Mouse (Mus musculus): ENCODE results near the gene Twf2. TPM values are rescaled to one million over a fixed set of nuclear protein-coding genes. Genes with fewer than 3 reads are reported as not detected.

Twf2 gene
- polyA plus RNA-seq, 1 experiment from 2014 or later = 25.6 TPM

DNA sequence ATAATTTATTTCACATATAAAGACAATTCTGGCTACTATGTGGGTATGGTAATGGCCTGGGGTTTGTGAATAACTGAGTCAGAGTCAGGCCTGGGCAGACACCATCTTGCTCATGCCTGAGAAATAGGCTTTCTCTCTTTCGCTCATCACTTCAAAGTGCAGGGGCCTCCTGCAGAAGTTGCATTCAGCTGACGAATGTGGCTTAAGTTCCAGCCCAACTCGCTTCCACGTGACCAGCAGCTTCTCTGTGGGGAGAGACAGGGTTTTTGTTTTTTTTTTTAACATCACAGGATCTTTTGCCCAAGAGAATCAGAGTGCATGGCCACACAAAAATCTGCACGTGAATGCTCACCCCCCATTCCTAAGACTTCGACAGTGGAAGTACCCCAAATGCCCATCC lies 31.0 kb downstream of the Twf2 start:
- Histone ChIP-seq H3K27me3 (replicated peaks; ENCODE audit: control insufficient read depth, insufficient read depth, low read length) (no peaks in the 10 kb centered on the region), H3K4me2 (replicated peaks; ENCODE audit: low read depth) (no peak overlapping the region), H3K4me3 (ENCODE audit: low read depth, low read length) (no peak overlapping the region), H3K27ac (ENCODE audit: low read depth, low read length) (no peak overlapping the region), H3K36me3 (ENCODE audit: control insufficient read depth, insufficient read depth) (peaks cover 66% of the 10 kb centered on the region), H3K9ac (ENCODE audit: low read depth, low read length) (no peak overlapping the region), H3K9me3 (ENCODE audit: control insufficient read depth) (no peaks in the 10 kb centered on the region), H3K4me1 (replicated peaks; ENCODE audit: control insufficient read depth, insufficient read depth, low read length) (no peaks in the 10 kb centered on the region)
- no peak for TF ChIP-seq CTCF (IDR thresholded peaks at IDR 0.05; ENCODE audit: low read depth)
- no peak for ATAC-seq
- WGBS = 79% methylated on average over 6 of the region's 6 CpGs

DNA sequence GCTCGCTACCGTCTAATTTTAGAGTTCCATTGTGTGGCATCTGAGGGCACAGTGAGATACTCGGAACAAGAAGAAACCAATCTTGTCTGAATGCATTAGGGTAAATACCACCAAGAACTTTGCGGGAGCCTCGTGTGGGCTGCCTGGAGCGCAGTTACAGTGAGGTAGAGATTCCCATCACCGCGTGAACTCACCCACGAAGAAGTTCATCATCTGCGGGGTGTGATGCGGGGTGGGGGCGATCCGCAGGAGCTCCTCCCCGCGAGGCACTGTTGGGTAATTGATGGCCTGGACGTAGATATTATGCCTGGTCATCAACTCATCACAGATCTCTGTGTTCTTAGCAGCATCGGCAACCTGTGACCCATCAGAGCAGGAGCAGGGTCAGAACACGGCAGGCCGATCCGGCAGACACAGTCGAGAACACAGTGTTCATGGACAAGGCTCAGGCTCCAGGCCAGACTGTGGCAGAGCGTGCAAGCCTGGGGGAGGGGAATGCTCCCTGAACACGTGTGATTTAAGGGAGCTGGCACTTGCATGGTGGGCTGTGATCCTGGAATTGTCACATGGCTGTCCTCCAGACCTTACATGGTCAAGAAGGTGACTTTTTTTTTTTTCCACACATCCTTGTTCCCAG lies 32.4 kb downstream of the Twf2 start:
- H3K27ac ChIP-seq (ENCODE audit: low read depth, low read length) = no peak overlapping the region
- TF ChIP-seq CTCF (IDR thresholded peaks at IDR 0.05; ENCODE audit: low read depth) = no peak
- peaks cover 78% of the 10 kb centered on the region for H3K36me3 ChIP-seq (ENCODE audit: control insufficient read depth, insufficient read depth)
- H3K4me1 ChIP-seq (replicated peaks; ENCODE audit: control insufficient read depth, insufficient read depth, low read length) = no peaks in the 10 kb centered on the region
- H3K4me3 ChIP-seq (ENCODE audit: low read depth, low read length) = no peak overlapping the region
- ATAC-seq = no peak
- no peak overlapping the region for H3K4me2 ChIP-seq (replicated peaks; ENCODE audit: low read depth)
- no peaks in the 10 kb centered on the region for H3K27me3 ChIP-seq (replicated peaks; ENCODE audit: control insufficient read depth, insufficient read depth, low read length)
- H3K9me3 ChIP-seq (ENCODE audit: control insufficient read depth) = no peaks in the 10 kb centered on the region
- 90% methylated on average over 23 of the region's 23 CpGs for WGBS
- H3K9ac ChIP-seq (ENCODE audit: low read depth, low read length) = no peak overlapping the region

DNA sequence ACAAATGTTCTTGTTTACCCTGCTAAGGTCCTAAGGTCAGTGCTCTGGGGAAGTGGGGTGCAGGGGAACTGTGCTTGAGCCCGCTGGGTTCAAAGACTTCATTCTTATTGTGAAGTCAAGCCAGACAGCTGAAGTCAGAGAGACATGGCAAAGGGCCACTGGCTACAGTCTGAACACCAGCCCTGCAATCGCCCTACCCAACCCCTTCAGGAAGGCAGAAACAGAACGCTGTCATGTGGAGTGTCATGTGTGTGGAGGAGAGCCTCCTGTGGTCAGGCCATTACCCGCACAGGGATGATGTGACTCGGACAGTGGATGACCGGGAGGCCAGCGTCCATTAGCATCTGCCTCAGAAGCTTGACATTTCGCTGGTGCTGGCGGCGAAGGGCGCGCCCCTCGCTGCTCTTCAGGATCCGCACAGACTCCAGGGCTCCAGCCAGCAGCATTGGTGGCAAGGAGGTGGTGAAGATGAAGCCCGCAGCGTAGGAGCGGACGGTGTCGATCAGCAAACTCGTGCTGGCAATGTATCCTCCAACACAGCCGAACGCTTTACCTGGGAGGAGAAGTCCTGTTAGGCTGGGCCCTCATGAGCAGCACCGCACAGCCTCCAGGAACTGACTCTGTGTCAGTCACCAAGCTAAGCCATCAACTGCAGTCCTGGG lies 33.4 kb downstream of the Twf2 start:
- H3K4me2 ChIP-seq (replicated peaks; ENCODE audit: low read depth) = no peak overlapping the region
- WGBS = 90% methylated on average over 23 of the region's 23 CpGs
- H3K4me1 ChIP-seq (replicated peaks; ENCODE audit: control insufficient read depth, insufficient read depth, low read length) = no peaks in the 10 kb centered on the region
- ATAC-seq = no peak
- no peaks in the 10 kb centered on the region for H3K27me3 ChIP-seq (replicated peaks; ENCODE audit: control insufficient read depth, insufficient read depth, low read length)
- peaks cover 88% of the 10 kb centered on the region for H3K36me3 ChIP-seq (ENCODE audit: control insufficient read depth, insufficient read depth)
- H3K4me3 ChIP-seq (ENCODE audit: low read depth, low read length) = no peak overlapping the region
- no peaks in the 10 kb centered on the region for H3K9me3 ChIP-seq (ENCODE audit: control insufficient read depth)
- no peak overlapping the region for H3K27ac ChIP-seq (ENCODE audit: low read depth, low read length)
- H3K9ac ChIP-seq (ENCODE audit: low read depth, low read length) = 0 out of 2 replicates have a peak overlapping the region, but pooled peaks have one; percentile 17
- no peak for TF ChIP-seq CTCF (IDR thresholded peaks at IDR 0.05; ENCODE audit: low read depth)

DNA sequence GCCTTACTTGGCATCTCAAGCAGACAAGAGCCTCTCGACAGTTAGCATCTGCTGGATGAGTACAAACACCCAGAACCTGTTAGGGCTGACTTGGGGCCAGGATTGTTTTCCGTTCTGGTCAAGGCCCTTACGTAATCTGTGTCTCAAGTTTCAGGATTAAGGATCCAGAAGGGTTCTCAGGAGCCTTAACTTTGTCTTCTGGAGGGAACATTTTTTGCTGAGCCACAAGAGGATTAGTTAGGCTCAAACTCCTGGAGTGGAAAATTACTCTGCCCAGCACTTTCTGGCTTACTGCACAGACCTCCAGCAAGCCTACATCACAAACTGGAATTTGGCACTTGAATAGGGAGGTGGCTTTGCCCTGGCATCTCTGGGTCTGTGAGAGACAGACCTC lies 33.9 kb downstream of the Twf2 start:
- TF ChIP-seq CTCF (IDR thresholded peaks at IDR 0.05; ENCODE audit: low read depth) = no peak
- Histone ChIP-seq H3K36me3 (ENCODE audit: control insufficient read depth, insufficient read depth) (peaks cover 93% of the 10 kb centered on the region), H3K4me1 (replicated peaks; ENCODE audit: control insufficient read depth, insufficient read depth, low read length) (no peaks in the 10 kb centered on the region), H3K4me3 (ENCODE audit: low read depth, low read length) (no peak overlapping the region), H3K27me3 (replicated peaks; ENCODE audit: control insufficient read depth, insufficient read depth, low read length) (no peaks in the 10 kb centered on the region), H3K4me2 (replicated peaks; ENCODE audit: low read depth) (no peak overlapping the region), H3K9me3 (ENCODE audit: control insufficient read depth) (no peaks in the 10 kb centered on the region), H3K9ac (ENCODE audit: low read depth, low read length) (no peak overlapping the region), H3K27ac (ENCODE audit: low read depth, low read length) (no peak overlapping the region)
- WGBS = 74% methylated on average over 3 of the region's 3 CpGs
- ATAC-seq = no peak

DNA sequence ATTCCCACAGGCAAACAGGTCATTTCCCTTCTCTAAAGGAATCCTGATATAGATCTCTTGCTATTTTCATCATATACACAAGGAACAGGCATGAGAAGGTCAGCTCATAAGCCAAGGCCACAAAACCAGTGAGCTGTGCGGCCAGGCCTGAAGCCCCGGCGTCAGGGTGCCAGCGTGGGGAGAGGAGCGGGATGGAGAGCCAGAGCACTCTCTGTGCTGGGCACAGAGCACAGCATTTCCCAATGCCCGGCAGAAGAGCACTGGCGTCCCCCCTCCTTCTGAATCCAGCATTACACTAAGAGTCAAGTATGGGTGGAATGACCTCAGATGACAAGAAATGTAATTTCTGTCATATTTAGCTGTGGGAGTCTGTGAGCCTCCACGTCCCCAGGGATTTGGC lies 34.5 kb downstream of the Twf2 start:
- no peak for ATAC-seq
- Histone ChIP-seq H3K9ac (ENCODE audit: low read depth, low read length) (no peak overlapping the region), H3K4me1 (replicated peaks; ENCODE audit: control insufficient read depth, insufficient read depth, low read length) (no peaks in the 10 kb centered on the region), H3K27me3 (replicated peaks; ENCODE audit: control insufficient read depth, insufficient read depth, low read length) (no peaks in the 10 kb centered on the region), H3K4me3 (ENCODE audit: low read depth, low read length) (no peak overlapping the region), H3K9me3 (ENCODE audit: control insufficient read depth) (no peaks in the 10 kb centered on the region), H3K36me3 (ENCODE audit: control insufficient read depth, insufficient read depth) (peaks cover 98% of the 10 kb centered on the region), H3K4me2 (replicated peaks; ENCODE audit: low read depth) (no peak overlapping the region), H3K27ac (ENCODE audit: low read depth, low read length) (no peak overlapping the region)
- TF ChIP-seq CTCF (IDR thresholded peaks at IDR 0.05; ENCODE audit: low read depth) = no peak
- 85% methylated on average over 8 of the region's 8 CpGs for WGBS

DNA sequence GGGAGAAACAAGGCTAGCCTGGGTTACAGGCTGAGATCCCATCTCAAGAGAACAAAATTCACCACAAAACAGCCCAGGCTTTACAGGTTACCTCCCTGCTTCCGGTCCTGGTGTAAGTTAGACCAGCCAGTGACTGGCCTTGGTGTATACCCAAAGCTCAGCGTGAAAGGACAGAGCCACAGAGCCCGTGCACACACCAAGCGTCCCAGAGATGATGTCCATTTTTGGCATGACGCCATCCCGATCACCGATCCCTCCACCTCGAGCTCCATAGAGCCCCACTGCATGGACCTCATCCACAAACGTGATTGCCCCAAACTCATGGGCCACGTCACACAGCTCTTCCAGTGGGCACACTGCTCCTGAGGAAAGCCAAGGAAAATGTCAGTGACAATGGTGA lies 35.0 kb downstream of the Twf2 start:
- no peak for TF ChIP-seq CTCF (IDR thresholded peaks at IDR 0.05; ENCODE audit: low read depth)
- no peak overlapping the region for H3K4me3 ChIP-seq (ENCODE audit: low read depth, low read length)
- H3K9ac ChIP-seq (ENCODE audit: low read depth, low read length) = no peak overlapping the region
- H3K27me3 ChIP-seq (replicated peaks; ENCODE audit: control insufficient read depth, insufficient read depth, low read length) = no peaks in the 10 kb centered on the region
- H3K4me2 ChIP-seq (replicated peaks; ENCODE audit: low read depth) = no peak overlapping the region
- WGBS = 96% methylated on average over 10 of the region's 10 CpGs
- ATAC-seq = no peak
- H3K4me1 ChIP-seq (replicated peaks; ENCODE audit: control insufficient read depth, insufficient read depth, low read length) = no peaks in the 10 kb centered on the region
- peaks cover 98% of the 10 kb centered on the region for H3K36me3 ChIP-seq (ENCODE audit: control insufficient read depth, insufficient read depth)
- H3K9me3 ChIP-seq (ENCODE audit: control insufficient read depth) = no peaks in the 10 kb centered on the region
- H3K27ac ChIP-seq (ENCODE audit: low read depth, low read length) = no peak overlapping the region

All from intestine, postnatal 0 days (tissue).